Mouse (Mus musculus) T-cell, adult 2 months (primary cell): ENCODE results near the gene Kif17.

Experiments used
- DNase-seq: peaks from one replicate; pipeline ENCODE4 v3.0.0; 2022; ENCODE audit warnings: low spot score

Kif17 gene

DNA sequence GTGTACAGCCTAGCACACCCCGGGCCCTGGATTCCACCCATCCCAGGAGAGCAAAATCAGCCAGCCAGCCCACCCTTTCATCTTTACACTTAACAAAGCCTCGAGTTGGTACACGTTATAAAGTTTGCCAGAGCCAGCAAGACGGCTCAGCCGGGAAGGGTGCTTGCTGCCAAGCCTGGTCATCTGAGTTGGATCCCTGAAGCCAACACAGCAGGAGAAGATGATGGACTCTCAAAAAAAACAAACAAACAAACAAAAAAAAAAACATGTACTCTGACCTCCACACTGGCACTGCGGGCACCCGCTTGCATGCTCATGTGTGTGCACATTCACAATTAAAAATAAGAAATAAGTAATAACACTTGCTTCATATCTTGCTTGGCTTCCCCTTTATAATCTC is 91.8 kb downstream of the Kif17 start:
- DNase-seq, result no peak

DNA sequence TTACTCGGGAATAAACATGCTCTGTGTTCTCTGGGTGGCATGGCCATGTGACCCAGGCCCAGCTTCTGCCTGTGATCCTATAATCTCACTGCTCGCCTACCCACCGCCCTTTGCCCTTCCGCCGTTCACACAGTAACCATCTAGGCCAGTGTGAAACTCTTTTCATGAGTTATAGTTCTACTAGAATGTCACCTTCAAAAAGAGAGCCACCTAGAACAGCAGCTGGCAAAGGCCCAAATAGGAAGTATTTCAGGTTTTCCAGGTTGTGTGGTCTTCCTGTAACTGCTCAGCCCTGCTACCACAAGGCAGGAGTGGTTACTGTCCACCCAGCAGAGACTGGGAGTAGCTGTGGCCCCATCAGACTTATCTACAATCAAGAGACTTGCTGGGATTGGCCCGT is 92.5 kb downstream of the Kif17 start:
- DNase-seq, result no peak

- no peak for DNase-seq
These were observed 93.2 kb downstream of the Kif17 start for GRCm38 (mm10) chr4:138343341-138343837.

- no peak for DNase-seq
These were observed 94.8 kb downstream of the Kif17 start for GRCm38 (mm10) chr4:138344891-138345545.

GRCm38 (mm10) chr4:138347280-138347679 is 97.0 kb downstream of the Kif17 start:
- DNase-seq, result no peak

DNA sequence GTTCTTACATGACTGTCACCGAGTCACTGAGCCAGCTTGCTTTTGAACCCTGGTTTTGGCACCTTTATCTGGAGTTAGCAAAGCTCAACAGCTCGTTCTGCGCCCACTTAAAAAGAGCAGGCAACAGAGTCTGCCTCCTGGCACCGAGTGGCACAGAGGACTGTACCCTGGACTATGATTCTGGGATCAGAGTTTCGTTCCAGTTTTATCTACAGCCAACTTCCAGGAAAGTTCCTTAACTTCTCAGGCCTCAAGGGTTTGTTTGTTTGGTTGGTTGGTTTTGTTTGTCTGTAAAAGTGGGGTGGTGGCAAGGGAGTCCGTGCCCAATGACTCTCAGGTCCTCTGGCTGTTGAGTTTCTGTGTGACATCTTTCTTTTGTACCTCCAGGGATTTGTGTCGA is 98.5 kb downstream of the Kif17 start:
- DNase-seq, result no peak
